ENCODE assay signal across 8 mouse cellular contexts in the genomic region with DNA sequence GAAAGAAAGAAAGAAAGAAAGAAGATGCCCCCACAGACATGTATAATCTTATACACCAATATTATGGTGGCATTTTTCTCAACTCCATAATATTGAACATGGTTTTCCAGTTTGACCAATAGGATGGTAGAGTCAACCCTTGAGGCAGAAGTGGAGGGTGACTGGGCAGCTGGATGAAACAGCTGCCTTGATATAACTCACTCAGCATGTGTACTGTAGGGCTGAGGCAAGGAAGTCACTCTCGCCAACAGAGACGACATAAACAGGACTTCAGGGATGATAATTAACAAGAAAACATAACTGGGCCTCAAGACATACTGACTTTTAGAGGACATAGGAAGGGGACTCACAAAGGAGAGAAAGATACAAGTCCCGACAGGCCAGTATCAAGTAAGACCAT. TPM values are rescaled to one million over a fixed set of nuclear protein-coding genes. Genes with fewer than 3 reads are reported as not detected.
DNase-seq lines count a peak whose midpoint lies in the region; ATAC-seq and TF ChIP-seq lines count a peak whose summit lies in the region.

No protein-coding gene starts in this region.

- no peak for TF ChIP-seq POLR2A in thymus, adult 2 months (IDR thresholded peaks at IDR 0.05; ENCODE audit: control insufficient read depth, extremely low read depth, insufficient read depth, low read length, poor library complexity)

- H3K27ac ChIP-seq in gastrocnemius, adult 2 months = peak overlapping the region; percentile 91
- no peak overlapping the region for H3K27ac ChIP-seq in thymus, adult 2 months (ENCODE audit: control insufficient read depth, insufficient read depth, low read length)
- no peak overlapping the region for H3K27ac ChIP-seq in liver, embryonic 11.5 days (ENCODE audit: low read depth, low read length)
- no peak overlapping the region for H3K27ac ChIP-seq in stomach, postnatal 0 days (replicated peaks)

- 24% methylated on average over 3 of the region's 3 CpGs for WGBS in thymus, adult 2 months
- WGBS in liver, embryonic 11.5 days = 13% methylated on average over 3 of the region's 3 CpGs
- 12% methylated on average over 3 of the region's 3 CpGs for WGBS in stomach, postnatal 0 days

- peaks cover 9% of the 10 kb centered on the region for H3K4me1 ChIP-seq in thymus, adult 2 months (replicated peaks; ENCODE audit: control insufficient read depth, insufficient read depth, low read length)
- peaks cover 12% of the 10 kb centered on the region for H3K4me1 ChIP-seq in liver, embryonic 11.5 days (replicated peaks; ENCODE audit: control insufficient read depth, insufficient read depth, low read length)
- H3K4me1 ChIP-seq in stomach, postnatal 0 days (replicated peaks; ENCODE audit: control insufficient read depth, insufficient read depth) = no peaks in the 10 kb centered on the region; the same call in 1 of the 2 replicates

- ATAC-seq in liver, embryonic 11.5 days (replicated peaks; ENCODE audit: low FRiP score) = no peak
- no peak for ATAC-seq in stomach, postnatal 0 days (ENCODE audit: low FRiP score, low TSS enrichment)

- no peak for TF ChIP-seq CTCF in gastrocnemius, adult 2 months (IDR thresholded peaks at IDR 0.05)
- no peak for TF ChIP-seq CTCF in thymus, adult 2 months (IDR thresholded peaks at IDR 0.05; ENCODE audit: borderline replicate concordance, control insufficient read depth, extremely low read depth, insufficient read depth, low read length, poor library complexity)
- TF ChIP-seq CTCF in stomach, postnatal 0 days (IDR thresholded peaks at IDR 0.05; ENCODE audit: low read depth) = no peak

- no peak for TF ChIP-seq EP300 in stomach, postnatal 0 days (optimal IDR thresholded peaks at IDR 0.05)

- H3K4me2 ChIP-seq in liver, embryonic 11.5 days = peak overlapping the region; percentile 87
- peak overlapping the region; percentile 81 for H3K4me2 ChIP-seq in stomach, postnatal 0 days (replicated peaks; ENCODE audit: low read depth)

- no peaks in the 10 kb centered on the region for H3K27me3 ChIP-seq in thymus, adult 2 months (ENCODE audit: control insufficient read depth, insufficient read depth, low read length)
- no peaks in the 10 kb centered on the region for H3K27me3 ChIP-seq in liver, embryonic 11.5 days (replicated peaks; ENCODE audit: control insufficient read depth, insufficient read depth, low read length)
- no peaks in the 10 kb centered on the region for H3K27me3 ChIP-seq in stomach, postnatal 0 days (ENCODE audit: control insufficient read depth, insufficient read depth, low read length)

- H3K9me3 ChIP-seq in liver, embryonic 11.5 days (ENCODE audit: control insufficient read depth, low read length) = no peaks in the 10 kb centered on the region
- H3K9me3 ChIP-seq in stomach, postnatal 0 days (ENCODE audit: control insufficient read depth, low read length) = no peaks in the 10 kb centered on the region

- DNase-seq in gastrocnemius, adult 2 months = no peak
- DNase-seq in gastrocnemius, postnatal 4 days (ENCODE audit: low spot score in 2 of 2) = no peak
- no peak for DNase-seq in thymus, adult 2 months
- DNase-seq in thymus, postnatal 10 days (ENCODE audit: low spot score in 2 of 2) = no peak
- DNase-seq in liver, embryonic 11.5 days (ENCODE audit: low spot score) = no peak
- DNase-seq in stomach, postnatal 0 days (ENCODE audit: low spot score) = no peak
- DNase-seq in frontal cortex, postnatal 25 days (ENCODE audit: low spot score in 2 of 2) = no peak
- DNase-seq in layer of hippocampus, adult 9-11 months = no peak

- H3K4me3 ChIP-seq in gastrocnemius, adult 2 months = peak overlapping the region; percentile 98
- H3K4me3 ChIP-seq in thymus, adult 2 months (ENCODE audit: control insufficient read depth, insufficient read depth, low read length) = peak overlapping the region; percentile 87; the same call in 1 of the 2 replicates
- H3K4me3 ChIP-seq in liver, embryonic 11.5 days (ENCODE audit: low read depth, low read length) = peak overlapping the region; percentile 87
- peak overlapping the region; percentile 80 for H3K4me3 ChIP-seq in stomach, postnatal 0 days (ENCODE audit: low read depth, low read length)

- H3K36me3 ChIP-seq in thymus, adult 2 months (ENCODE audit: control insufficient read depth, insufficient read depth, low read length) = peaks cover 4% of the 10 kb centered on the region
- H3K36me3 ChIP-seq in liver, embryonic 11.5 days (ENCODE audit: control insufficient read depth, insufficient read depth, low read length) = peaks cover 22% of the 10 kb centered on the region
- 0 out of 2 replicates have a peak, but pooled peaks cover 2% of the 10 kb centered on the region for H3K36me3 ChIP-seq in stomach, postnatal 0 days (ENCODE audit: control insufficient read depth, insufficient read depth, low read length)

- intact Hi-C loops in gastrocnemius, adult 2 months (cut with DNase I) = loop anchor here (1.0 to 10.0 kb wide), 3 partner anchors 53 to 142 kb away; no protein-coding TSS in a partner anchor

- peak overlapping the region; percentile 84 for H3K9ac ChIP-seq in liver, embryonic 11.5 days (ENCODE audit: low read depth, low read length)
- peak overlapping the region; percentile 76 for H3K9ac ChIP-seq in stomach, postnatal 0 days (ENCODE audit: low read length)

RNA-seq across cellular contexts. Expression of a gene that starts 0.9 kb away (rescaled TPM):
- under 1 TPM; 0.22 to 0.23 TPM for total RNA-seq in gastrocnemius, adult 2 months (2021)
- total RNA-seq in gastrocnemius, postnatal 4 days (2021) = 1 to 10 TPM in 1 of 2 experiments, under 1 TPM in 1; 0.73 to 1.6 TPM
- polyA plus RNA-seq in thymus, adult 2 months (2012; rRNA removed) = 1.1 TPM in 2 replicates
- 1.2 and 1.6 TPM in 2 replicates for polyA plus RNA-seq in liver, embryonic 11.5 days (2014; fragmentation: Nextera tagmentation; extraction: Ambion mirVana)
- 1.1 and 1.5 TPM in 2 replicates for polyA plus RNA-seq in stomach, postnatal 0 days (2015; fragmentation: Nextera tagmentation; extraction: Ambion mirVana)

RNA-seq across cellular contexts. Expression of a gene that starts 1.4 kb away (rescaled TPM):
- total RNA-seq in gastrocnemius, adult 2 months (2021) = 10 to 100 TPM; 24.5 to 27.3 TPM
- 10 to 100 TPM; 32.5 to 35.2 TPM for total RNA-seq in gastrocnemius, postnatal 4 days (2021)
- 11.8 and 13.3 TPM in 2 replicates for polyA plus RNA-seq in thymus, adult 2 months (2012; rRNA removed)
- polyA plus RNA-seq in liver, embryonic 11.5 days (2014; fragmentation: Nextera tagmentation; extraction: Ambion mirVana) = 95.9 and 112 TPM in 2 replicates
- polyA plus RNA-seq in stomach, postnatal 0 days (2015; fragmentation: Nextera tagmentation; extraction: Ambion mirVana) = 41.7 and 51.4 TPM in 2 replicates
